Mouse (Mus musculus) kidney, embryonic 15.5 days (tissue): ENCODE results near the gene Tm7sf2. TPM values are rescaled to one million over a fixed set of nuclear protein-coding genes. Genes with fewer than 3 reads are reported as not detected.

Experiments
- ATAC-seq: fragments of 200-750 bp; cut with Nextera tagmentation; replicated peaks from 2 replicates; pipeline ENCODE4 v1.8.0; 2017; ENCODE audit warnings: moderate TSS enrichment; ENCODE audit not compliant: low FRiP score
- H3K27ac ChIP-seq: fragments of 300-500 bp; sonication (generic); 2 replicates; pipeline ENCODE4 v1.5.1; 2015; ENCODE audit warnings: mild to moderate bottlenecking, inconsistent platforms
- H3K27me3 ChIP-seq: fragments of 300-500 bp; sonication (generic); 2 replicates; pipeline ENCODE4 v1.6.1; 2015; ENCODE audit warnings: inconsistent platforms
- H3K36me3 ChIP-seq: fragments of 300-500 bp; sonication (generic); 2 replicates; pipeline ENCODE4 v1.6.1; 2015; ENCODE audit warnings: inconsistent platforms
- H3K4me1 ChIP-seq: fragments of 300-500 bp; sonication (generic); 2 replicates; pipeline ENCODE4 v1.6.1; 2015; ENCODE audit warnings: inconsistent platforms
- H3K4me2 ChIP-seq: fragments of 300-500 bp; sonication (generic); 2 replicates; pipeline ENCODE4 v1.6.1; 2015; ENCODE audit warnings: moderate library complexity, mild to moderate bottlenecking, inconsistent platforms
- H3K4me3 ChIP-seq: fragments of 300-500 bp; sonication (generic); replicated peaks from 2 replicates; pipeline ENCODE4 v1.5.1; 2015; ENCODE audit warnings: mild to moderate bottlenecking, inconsistent platforms
- H3K9ac ChIP-seq: fragments of 300-500 bp; sonication (generic); 2 replicates; pipeline ENCODE4 v1.6.1; 2015; ENCODE audit warnings: mild to moderate bottlenecking, inconsistent platforms
- H3K9me3 ChIP-seq: fragments of 300-500 bp; sonication (generic); replicated peaks from 2 replicates; pipeline ENCODE4 v1.6.1; 2016; ENCODE audit warnings: inconsistent platforms
- WGBS: fragments of 180-500 bp; shearing (Covaris S2); methylation state at CpG from one replicate; pipeline ENCODE4 v1.1.7; 2015; ENCODE audit warnings: mixed read lengths; 5-methylcytosine and 5-hydroxymethylcytosine counted together
- polyA plus RNA-seq: library from polyadenylated mRNA; unstranded; fragments of >200 nt; fragmentation: Nextera tagmentation; extraction: Ambion mirVana; gene quantifications from 2 replicates; pipeline ENCODE4 v1.2.1, GENCODE M21; 2015

Tm7sf2 gene
- polyA plus RNA-seq, 1 experiment from 2014 or later: 24.9 TPM

DNA sequence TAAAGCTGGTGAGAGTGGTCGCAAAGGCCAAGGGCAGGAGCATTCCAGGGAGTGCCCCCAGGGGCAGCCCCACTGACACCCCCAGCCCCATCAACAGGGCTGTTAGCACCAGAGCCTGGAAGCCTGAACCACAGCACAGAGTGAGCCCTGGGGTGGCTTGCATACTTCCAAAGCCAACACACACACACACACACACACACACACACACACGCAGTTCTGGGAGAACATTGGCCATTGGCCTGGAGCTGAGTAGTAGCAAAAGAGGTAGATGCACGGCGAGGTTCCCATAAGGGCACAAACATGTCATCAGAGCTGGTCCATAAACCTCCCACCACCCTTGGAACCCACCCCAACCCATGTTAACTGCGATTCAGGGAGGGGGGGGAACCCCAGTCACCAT is 1.6 kb downstream of the Tm7sf2 start:
- no peak for ATAC-seq
- Histone ChIP-seq H3K9ac (peak overlapping the region; percentile 61), H3K4me2 (peak overlapping the region; percentile 95), H3K4me1 (peaks cover 49% of the 10 kb centered on the region), H3K4me3 (peak overlapping the region; percentile 52), H3K27ac (peak overlapping the region; percentile 88), H3K9me3 (no peaks in the 10 kb centered on the region), H3K36me3 (peaks cover 31% of the 10 kb centered on the region), H3K27me3 (no peaks in the 10 kb centered on the region)
- 35% methylated on average over 5 of the region's 5 CpGs for WGBS

DNA sequence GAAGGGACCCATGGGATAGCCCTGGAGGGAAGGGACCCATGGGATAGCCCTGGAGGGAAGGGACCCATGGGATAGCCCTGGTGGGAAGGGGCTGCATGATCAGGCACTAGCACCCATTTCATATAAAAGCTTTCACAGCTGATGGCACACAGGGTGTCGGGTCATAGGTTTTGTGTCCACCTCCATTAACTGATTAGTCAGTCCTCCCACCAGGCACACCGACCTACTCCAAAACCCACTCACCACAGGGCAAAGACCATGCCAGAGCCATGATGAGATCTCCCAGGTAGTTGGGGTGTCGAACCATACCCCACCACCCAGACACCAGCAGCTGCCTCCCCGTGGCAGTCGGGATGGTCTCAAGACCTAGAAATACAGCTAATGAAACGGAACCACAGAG is 5.1 kb downstream of the Tm7sf2 start:
- Histone ChIP-seq H3K27me3 (no peaks in the 10 kb centered on the region), H3K9me3 (no peaks in the 10 kb centered on the region), H3K27ac (no peak overlapping the region), H3K4me2 (peak overlapping the region; percentile 98), H3K4me3 (no peak overlapping the region; the same call in 1 of the 2 replicates), H3K36me3 (peaks cover 19% of the 10 kb centered on the region), H3K4me1 (peaks cover 58% of the 10 kb centered on the region), H3K9ac (no peak overlapping the region)
- 90% methylated on average over 6 of the region's 6 CpGs for WGBS
- ATAC-seq: no peak

DNA sequence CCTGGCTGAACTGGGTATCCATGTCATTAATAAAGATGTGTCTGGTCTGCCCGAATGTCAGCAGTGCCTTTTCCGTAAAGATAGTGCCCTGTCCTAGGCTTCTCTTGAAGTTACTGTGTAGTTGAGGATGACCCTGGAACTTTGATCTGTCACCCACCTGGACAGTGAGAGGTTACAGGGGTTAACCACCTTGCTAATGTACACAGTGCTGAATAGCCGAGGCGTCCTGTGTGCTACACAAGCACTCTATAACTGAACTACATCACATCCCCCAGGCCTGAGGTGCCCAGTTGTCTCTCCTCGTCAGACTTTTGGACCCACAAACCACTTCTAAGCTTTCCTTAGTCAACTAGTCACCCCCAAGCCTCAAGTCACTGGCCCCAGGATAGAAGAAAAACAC is 5.8 kb downstream of the Tm7sf2 start:
- Histone ChIP-seq H3K9me3 (no peaks in the 10 kb centered on the region), H3K36me3 (peaks cover 19% of the 10 kb centered on the region), H3K27ac (peak overlapping the region; percentile 95; the same call in 1 of the 2 replicates), H3K4me3 (peak overlapping the region; percentile 80), H3K4me2 (peak overlapping the region; percentile 98), H3K4me1 (peaks cover 52% of the 10 kb centered on the region), H3K27me3 (no peaks in the 10 kb centered on the region), H3K9ac (peak overlapping the region; percentile 94)
- 47% methylated on average over 5 of the region's 5 CpGs for WGBS
- no peak for ATAC-seq

DNA sequence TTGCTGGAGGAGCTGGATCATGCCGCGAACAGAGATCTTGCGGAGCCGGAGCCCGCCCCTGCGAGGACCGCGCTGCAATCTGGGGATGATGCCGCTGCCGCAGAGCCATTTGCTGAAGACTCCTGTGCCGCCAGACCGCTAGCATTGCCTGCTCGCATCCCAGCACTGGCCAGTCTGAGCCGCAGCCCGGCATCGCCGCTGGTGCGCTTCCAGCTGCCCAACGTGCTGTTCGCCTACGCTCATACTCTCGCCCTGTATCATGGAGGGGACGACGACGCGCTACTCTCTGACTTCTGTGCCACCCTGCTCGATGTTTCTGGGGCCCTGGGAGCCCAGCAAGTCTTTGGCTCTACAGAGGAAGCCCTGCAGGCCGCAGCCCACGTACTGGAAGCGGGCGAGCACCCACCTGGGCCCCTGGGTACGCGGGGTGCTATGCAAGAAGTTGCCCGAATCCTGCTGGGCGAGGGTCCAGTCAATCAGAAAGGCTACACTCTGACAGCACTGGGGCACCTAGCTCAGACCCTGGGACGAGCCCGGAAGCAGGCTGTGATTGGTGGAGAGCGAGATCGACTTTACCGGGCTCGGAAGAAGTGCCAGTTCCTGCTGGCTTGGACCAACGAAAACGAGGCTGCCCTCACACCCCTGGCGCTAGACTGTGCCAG is 6.4 kb downstream of the Tm7sf2 start:
- peak; percentile 17; the same call in 1 of the 2 replicates for ATAC-seq
- Histone ChIP-seq H3K4me1 (peaks cover 48% of the 10 kb centered on the region), H3K4me3 (peak overlapping the region; percentile 80), H3K27me3 (no peaks in the 10 kb centered on the region), H3K27ac (peak overlapping the region; percentile 95), H3K9ac (peak overlapping the region; percentile 94), H3K9me3 (no peaks in the 10 kb centered on the region), H3K4me2 (peak overlapping the region; percentile 98), H3K36me3 (peaks cover 19% of the 10 kb centered on the region)
- 2% methylated on average over 44 of the region's 44 CpGs for WGBS

DNA sequence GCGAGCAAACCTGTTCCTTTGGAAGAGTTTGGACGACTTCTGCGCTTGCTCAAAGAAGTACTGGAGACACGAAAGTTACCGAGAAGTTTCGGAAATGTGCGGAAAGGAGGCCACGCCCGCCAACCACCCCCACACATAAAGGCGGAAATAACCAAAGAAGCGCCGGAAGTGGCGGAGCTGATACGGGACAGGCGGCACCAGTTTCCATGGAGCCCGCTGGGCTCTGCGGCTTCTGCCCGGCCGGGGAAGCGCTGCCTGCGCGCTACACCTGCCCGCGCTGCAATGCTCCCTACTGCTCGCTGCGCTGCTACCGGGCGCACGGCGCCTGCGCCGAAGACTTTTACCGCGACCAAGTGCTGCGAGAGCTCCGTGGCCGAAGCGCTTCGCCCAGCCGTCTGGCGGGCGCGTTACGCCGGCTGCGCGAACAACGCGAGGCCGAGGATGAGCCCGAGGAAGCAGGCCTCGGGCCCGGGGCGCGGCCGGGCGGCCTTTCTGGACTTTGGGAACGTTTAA is 7.1 kb downstream of the Tm7sf2 start, which contains the start of gene Znhit2:
Gene Znhit2, plus strand, starts transcription at position 172 of the 513 bp plus-strand sequence.
- peak; percentile 73 for ATAC-seq
- Histone ChIP-seq H3K4me3 (peak within 1 kb of the TSS; percentile 80), H3K9me3 (no peaks in the 10 kb centered on the region), H3K4me2 (peak within 1 kb of the TSS; percentile 98), H3K27ac (peak within 1 kb of the TSS; percentile 95), H3K36me3 (peaks cover 19% of the 10 kb centered on the region), H3K4me1 (peaks cover 48% of the 10 kb centered on the region), H3K27me3 (no peaks in the 10 kb centered on the region), H3K9ac (peak within 1 kb of the TSS; percentile 94)
- under 1% methylated on average over 58 of the region's 58 CpGs for WGBS

DNA sequence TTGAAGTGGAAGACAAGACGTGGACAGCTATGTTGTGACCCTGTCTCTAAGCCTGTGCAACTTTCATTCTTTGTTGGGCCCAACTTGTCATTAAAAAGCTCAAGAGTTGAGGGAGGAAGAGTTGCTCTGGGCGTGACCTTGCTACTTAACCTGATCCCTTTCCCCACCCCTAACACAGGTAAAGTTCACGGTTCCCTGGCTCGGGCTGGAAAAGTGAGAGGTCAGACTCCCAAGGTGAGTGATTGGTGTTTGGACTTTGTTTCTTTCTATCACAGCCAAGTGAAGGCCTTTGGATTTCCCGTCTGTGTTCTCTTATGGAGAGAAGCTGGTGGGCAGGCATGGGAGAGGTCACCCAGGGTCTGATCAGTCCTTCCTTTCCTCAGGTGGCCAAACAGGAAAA is 9.2 kb downstream of the Tm7sf2 start:
- Histone ChIP-seq H3K36me3 (peaks cover 38% of the 10 kb centered on the region), H3K27ac (0 out of 2 replicates have a peak overlapping the region, but pooled peaks have one; percentile 85), H3K9me3 (no peaks in the 10 kb centered on the region), H3K27me3 (no peaks in the 10 kb centered on the region), H3K4me3 (peak overlapping the region; percentile 95), H3K4me1 (peaks cover 46% of the 10 kb centered on the region), H3K4me2 (peak overlapping the region; percentile 78), H3K9ac (peak overlapping the region; percentile 94; the same call in 1 of the 2 replicates)
- 81% methylated on average over 5 of the region's 5 CpGs for WGBS
- ATAC-seq: no peak

DNA sequence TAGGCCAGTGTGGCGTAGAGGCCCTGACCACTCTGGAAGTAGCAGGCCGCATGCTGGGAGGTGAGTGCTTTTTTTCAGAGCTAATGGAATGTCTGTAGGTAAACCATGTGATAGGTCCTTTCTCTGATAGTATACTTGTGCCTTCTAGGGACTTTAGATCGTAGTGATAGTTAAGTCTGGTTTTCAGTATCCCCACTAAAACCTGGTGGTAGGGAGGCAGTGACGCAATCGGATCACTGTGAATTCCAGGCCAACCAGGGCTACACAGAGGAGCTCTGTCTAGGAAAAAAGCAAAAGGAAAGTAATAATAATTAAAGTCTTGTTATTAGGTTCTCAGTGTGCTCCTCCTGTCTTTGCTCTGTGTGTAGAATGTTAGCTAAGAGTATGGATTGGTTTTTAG is 9.7 kb downstream of the Tm7sf2 start:
- Histone ChIP-seq H3K27me3 (no peaks in the 10 kb centered on the region), H3K4me2 (peak overlapping the region; percentile 78), H3K9me3 (no peaks in the 10 kb centered on the region), H3K27ac (peak overlapping the region; percentile 85), H3K9ac (peak overlapping the region; percentile 94), H3K4me3 (peak overlapping the region; percentile 95), H3K4me1 (peaks cover 44% of the 10 kb centered on the region), H3K36me3 (peaks cover 43% of the 10 kb centered on the region)
- WGBS: 38% methylated on average over 5 of the region's 5 CpGs
- ATAC-seq: no peak

DNA sequence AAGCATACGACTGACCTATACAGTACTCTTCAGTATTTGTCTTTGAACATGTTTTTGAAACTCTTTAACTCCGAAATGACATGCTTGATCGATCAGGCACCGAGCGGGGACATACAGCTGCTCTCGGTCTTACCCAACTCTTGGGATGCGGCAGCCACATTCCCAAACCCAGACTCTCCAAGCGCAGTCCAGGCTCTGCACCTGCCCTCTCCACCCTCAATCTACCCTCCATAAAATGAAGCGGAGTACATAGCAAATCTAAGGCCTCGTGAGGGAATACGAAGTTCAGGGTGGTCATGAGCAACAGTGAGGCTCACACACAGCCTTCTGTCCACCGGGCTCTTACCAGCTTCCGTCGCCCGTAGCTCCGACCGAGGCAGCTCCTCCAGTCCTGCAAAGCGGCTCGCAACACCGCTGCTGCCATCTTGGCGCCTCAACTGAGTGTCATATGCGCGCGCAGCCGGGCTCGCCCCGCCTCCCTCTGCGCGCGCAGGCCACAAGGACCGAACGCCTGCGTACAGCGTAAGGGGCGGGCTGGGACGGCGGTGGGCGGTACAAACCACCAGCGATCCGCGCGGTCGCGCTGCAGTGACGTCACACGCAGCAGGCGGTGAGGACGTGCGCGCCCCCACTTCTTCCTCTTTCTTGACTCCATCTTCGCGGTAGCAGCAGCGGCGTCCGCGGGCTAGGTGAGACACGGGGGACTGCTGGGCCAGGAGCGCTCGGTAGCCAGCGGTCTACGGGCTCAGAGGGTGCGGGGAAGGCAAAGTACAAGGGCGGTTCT is 10.7 kb downstream of the Tm7sf2 start, which contains the start of the genes Mrpl49 and Fau:
Gene Mrpl49, minus strand, starts transcription at position 473 of the 784 bp plus-strand sequence.
Gene Fau, plus strand, starts transcription at position 532 of the 784 bp plus-strand sequence.
- peak within 1 kb of the TSS; percentile 78 for H3K4me2 ChIP-seq
- peaks cover 53% of the 10 kb centered on the region for H3K36me3 ChIP-seq
- peak within 1 kb of the TSS; percentile 85 for H3K27ac ChIP-seq
- H3K4me1 ChIP-seq: peaks cover 39% of the 10 kb centered on the region
- peak within 1 kb of the TSS; percentile 95 for H3K4me3 ChIP-seq
- no peaks in the 10 kb centered on the region for H3K27me3 ChIP-seq
- no peaks in the 10 kb centered on the region for H3K9me3 ChIP-seq
- ATAC-seq: peak; percentile 89
- WGBS: under 1% methylated on average over 63 of the region's 63 CpGs
- peak within 1 kb of the TSS; percentile 94 for H3K9ac ChIP-seq

DNA sequence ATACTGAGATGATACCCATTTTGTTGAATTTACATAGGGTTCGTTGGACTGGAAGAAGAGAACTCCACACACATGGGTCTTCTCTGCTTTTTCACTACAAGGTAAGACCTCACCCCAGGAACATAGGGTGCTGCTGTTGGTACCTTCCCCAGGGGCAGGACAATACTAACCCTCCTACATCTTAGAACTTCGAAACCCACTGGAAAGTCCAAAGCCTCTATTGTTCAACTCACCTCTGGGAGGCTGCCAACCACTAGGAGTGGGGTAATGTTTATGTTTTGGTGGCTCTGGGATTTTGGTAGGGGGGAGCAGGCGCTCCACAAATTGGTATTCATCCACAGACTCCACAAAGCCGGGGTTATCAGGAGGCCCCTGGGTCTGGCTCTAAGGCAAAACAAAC is 11.5 kb downstream of the Tm7sf2 start:
- peak overlapping the region; percentile 95 for H3K4me3 ChIP-seq
- peaks cover 31% of the 10 kb centered on the region for H3K4me1 ChIP-seq
- peak overlapping the region; percentile 78 for H3K4me2 ChIP-seq
- H3K27ac ChIP-seq: 0 out of 2 replicates have a peak overlapping the region, but pooled peaks have one; percentile 81
- no peaks in the 10 kb centered on the region for H3K9me3 ChIP-seq
- peaks cover 61% of the 10 kb centered on the region for H3K36me3 ChIP-seq
- no peaks in the 10 kb centered on the region for H3K27me3 ChIP-seq
- no peak for ATAC-seq
- H3K9ac ChIP-seq: peak overlapping the region; percentile 82
- 54% methylated on average over 4 of the region's 4 CpGs for WGBS

DNA sequence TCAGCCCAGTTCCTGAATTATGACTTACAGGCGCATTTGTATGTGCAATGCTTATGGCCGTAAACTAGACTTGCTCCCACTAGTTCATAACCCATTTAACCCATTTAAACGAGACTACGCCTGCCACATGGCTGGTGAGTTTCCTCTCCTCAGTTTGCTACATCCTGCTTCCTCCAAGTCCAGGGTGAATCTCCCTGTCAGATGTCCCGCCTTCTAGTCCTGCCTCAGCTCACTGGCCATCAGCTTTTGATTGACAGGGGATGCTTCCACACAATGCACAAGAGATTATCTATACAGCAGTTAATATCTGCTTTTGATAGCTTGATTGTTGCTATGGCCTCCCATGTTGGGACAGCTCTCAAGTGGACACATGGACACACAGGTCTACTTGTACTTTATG is 13.9 kb downstream of the Tm7sf2 start:
- Histone ChIP-seq H3K27me3 (no peaks in the 10 kb centered on the region), H3K4me1 (peaks cover 23% of the 10 kb centered on the region), H3K9me3 (no peaks in the 10 kb centered on the region), H3K36me3 (peaks cover 74% of the 10 kb centered on the region), H3K27ac (no peak overlapping the region), H3K9ac (no peak overlapping the region), H3K4me3 (no peak overlapping the region), H3K4me2 (no peak overlapping the region)
- WGBS: 80% methylated on average over 5 of the region's 5 CpGs
- ATAC-seq: no peak

DNA sequence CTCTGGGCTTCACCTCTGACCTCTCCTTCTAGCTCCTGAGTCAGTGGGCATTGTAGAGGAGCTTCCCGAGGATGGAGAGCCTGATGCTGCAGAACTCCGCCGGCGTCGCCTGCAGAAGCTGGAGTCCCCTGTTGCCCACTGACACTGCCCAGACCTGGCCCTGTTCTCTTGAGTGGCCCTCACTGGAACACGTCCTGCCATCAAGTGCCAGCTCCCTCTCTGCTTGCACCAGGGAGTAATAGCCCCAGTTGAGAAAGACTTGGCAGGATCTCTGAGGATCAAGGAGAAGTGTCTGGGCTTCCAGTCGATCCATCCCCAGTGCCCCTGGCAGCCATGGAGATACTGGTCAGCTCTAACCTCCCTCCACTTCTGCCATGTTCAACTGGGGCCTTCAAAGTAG is 15.7 kb downstream of the Tm7sf2 start:
- Histone ChIP-seq H3K36me3 (peaks cover 79% of the 10 kb centered on the region), H3K4me3 (no peak overlapping the region), H3K27ac (no peak overlapping the region), H3K9ac (no peak overlapping the region), H3K4me2 (no peak overlapping the region), H3K27me3 (no peaks in the 10 kb centered on the region), H3K9me3 (no peaks in the 10 kb centered on the region), H3K4me1 (peaks cover 29% of the 10 kb centered on the region)
- no peak for ATAC-seq
- WGBS: 86% methylated on average over 7 of the region's 7 CpGs
